Mouse (Mus musculus) MEL (cell line): ENCODE results near the gene Zfp511. TPM values are rescaled to one million over a fixed set of nuclear protein-coding genes. Genes with fewer than 3 reads are reported as not detected.

Source experiments
- DNase-seq: peaks from one replicate; pipeline ENCODE4 v3.0.0; 2011; ENCODE audit warnings: low read depth, low spot score
- H3K27ac ChIP-seq: 2 replicates; pipeline ENCODE4 v1.5.1; 2012; ENCODE audit warnings: low read depth, mild to moderate bottlenecking, control low read depth, low read length, moderate library complexity; ENCODE audit not compliant: control insufficient read depth
- H3K27me3 ChIP-seq, 2 experiments: fragments of 150-350 bp in 1 of 2; sonication (generic) in 1 of 2; 2 replicates each; pipeline ENCODE4 v1.6.1; 2012; ENCODE audit warnings: low read length in 2 of 2, mild to moderate bottlenecking in 2 of 2, improper control_type of control experiment in 1 of 2, moderate library complexity in 1 of 2; ENCODE audit not compliant: insufficient read depth in 2 of 2, control insufficient read depth in 1 of 2
- H3K36me3 ChIP-seq, 2 experiments: 2 replicates each; pipeline ENCODE4 v1.6.1; 2012 to 2014; ENCODE audit warnings: low read length in 2 of 2, improper control_type of control experiment in 1 of 2, inconsistent platforms in 1 of 2, mild to moderate bottlenecking in 1 of 2; ENCODE audit not compliant: insufficient read depth in 2 of 2, control insufficient read depth in 1 of 2
- H3K4me1 ChIP-seq, 2 experiments: fragments of 150-350 bp in 1 of 2; sonication (generic) in 1 of 2; 2 replicates each; pipeline ENCODE4 v1.6.1; 2012; ENCODE audit warnings: low read length in 2 of 2, improper control_type of control experiment in 1 of 2, mild to moderate bottlenecking in 1 of 2; ENCODE audit not compliant: insufficient read depth in 2 of 2, control insufficient read depth in 1 of 2
- H3K4me3 ChIP-seq, 2 experiments: fragments of 150-350 bp in 1 of 2; sonication (generic) in 1 of 2; 2 replicates each; pipeline ENCODE4 v1.5.1; 2012; ENCODE audit warnings: low read depth in 2 of 2, low read length in 2 of 2, mild to moderate bottlenecking in 2 of 2, moderate library complexity in 2 of 2, control low read depth in 1 of 2, improper control_type of control experiment in 1 of 2; ENCODE audit not compliant: control insufficient read depth in 1 of 2, insufficient read depth in 1 of 2
- H3K79me2 ChIP-seq: 2 replicates; pipeline ENCODE4 v1.6.1; 2012; ENCODE audit warnings: mild to moderate bottlenecking, low read length, moderate library complexity; ENCODE audit not compliant: control insufficient read depth, poor library complexity, insufficient read depth
- H3K9ac ChIP-seq: 2 replicates; pipeline ENCODE4 v1.6.1; 2012; ENCODE audit warnings: low read depth, mild to moderate bottlenecking, control low read depth, low read length, moderate library complexity; ENCODE audit not compliant: control insufficient read depth, poor library complexity, severe bottlenecking
- H3K9me3 ChIP-seq: fragments of 150-350 bp; sonication (generic); replicated peaks from 2 replicates; pipeline ENCODE4 v1.6.1; 2012; ENCODE audit warnings: mild to moderate bottlenecking, low read length, improper control_type of control experiment, moderate library complexity; ENCODE audit not compliant: insufficient read depth
- E2F4 ChIP-seq: IDR thresholded peaks from 2 replicates; pipeline ENCODE4 v1.6.1; 2011; ENCODE audit warnings: low read depth, low read length, improper control_type of control experiment, borderline replicate concordance
- SMC3 ChIP-seq: IDR thresholded peaks from 2 replicates; pipeline ENCODE4 v1.6.1; 2011; ENCODE audit warnings: low read depth, low read length, improper control_type of control experiment
- polyA plus RNA-seq, 2 experiments: library from polyadenylated mRNA; stranded (reverse) in 1 of 2; unstranded in 1 of 2; fragments of >175 nt in 1 of 2; fragments of >200 nt in 1 of 2; gene quantifications; 2 replicates each; pipeline versions ENCODE4 v1.2.1 to v1.2.4; 2012; ENCODE audit warnings: low replicate concordance in 2 of 2, low read depth in 1 of 2; ENCODE audit not compliant: insufficient read length in 2 of 2, insufficient read depth in 1 of 2, missing spikeins in 1 of 2
- total RNA-seq: library from RNA; depleted of rRNA; stranded (reverse); fragments of 300-350 nt; gene quantifications from 2 replicates; pipeline ENCODE4 v1.2.3, GENCODE M21; 2012; rRNA removed

The Zfp511 gene
- total and polyA plus RNA-seq, 3 experiments = 35.6 to 51.5 TPM; not detected in 1

- peak; percentile 25; the same call in 1 of the 2 replicates for TF ChIP-seq SMC3
- TF ChIP-seq E2F4 = no peak
- TF ChIP-seq, all 39 proteins: peak for 1
Measured at GRCm38 (mm10) chr7:140082242-140082678, 46.1 kb downstream of the Zfp511 start, which contains the start of gene Caly. Gene Caly (minus strand): TSS chr7:140082548.

More at GRCm38 (mm10) chr7:140082242-140082678, 46.1 kb downstream of the Zfp511 start, which contains the start of gene Caly:
- Histone ChIP-seq H3K4me3 (no peak within 1 kb of the TSS), H3K36me3 (peaks cover 0 to 3% of the 10 kb centered on the region in 2 experiments; a peak in 2 of 4 replicates), H3K27me3 (0 out of 4 replicates have a peak, but pooled peaks cover 0 to 1% of the 10 kb centered on the region in 2 experiments), H3K79me2 (no peaks in the 10 kb centered on the region), H3K4me1 (peaks cover 0 to 7% of the 10 kb centered on the region in 2 experiments; a peak in 2 of 4 replicates), H3K27ac (no peak within 1 kb of the TSS), H3K9me3 (no peaks in the 10 kb centered on the region), H3K9ac (no peak within 1 kb of the TSS)
- no peak for DNase-seq

Other genes starting within 250 kb of the Zfp511 start
- gene Adgra1, start 202.2 kb upstream of the Zfp511 start, total RNA-seq = not detected in 2 replicates
- not detected for gene Adgra1, start 202.2 kb upstream of the Zfp511 start, polyA plus RNA-seq
- 0.07 TPM in 1 of 2 replicates, not detected in the other for gene Kndc1, start 141.7 kb upstream of the Zfp511 start, total RNA-seq
- not detected for gene Kndc1, start 141.7 kb upstream of the Zfp511 start, polyA plus RNA-seq
- not detected in 2 replicates for gene Utf1, start 92.6 kb upstream of the Zfp511 start, total RNA-seq
- gene Utf1, start 92.6 kb upstream of the Zfp511 start, polyA plus RNA-seq = not detected
- not detected in 2 replicates for gene 6430531B16Rik, start 57.6 kb upstream of the Zfp511 start, total RNA-seq
- gene 6430531B16Rik, start 57.6 kb upstream of the Zfp511 start, polyA plus RNA-seq = under 1 TPM in 1 of 2 experiments, not detected in 1; 0.13 TPM
- 0.39 and 0.75 TPM in 2 replicates for gene Adam8, start 43.8 kb upstream of the Zfp511 start, total RNA-seq
- under 1 TPM in 1 of 2 experiments, not detected in 1; 0.50 TPM for gene Adam8, start 43.8 kb upstream of the Zfp511 start, polyA plus RNA-seq
- 27.0 and 27.1 TPM in 2 replicates for gene Tubgcp2, start 278 bp downstream of the Zfp511 start, total RNA-seq
- 10 to 100 TPM in 1 of 2 experiments, not detected in 1; 43.6 TPM for gene Tubgcp2, start 278 bp downstream of the Zfp511 start, polyA plus RNA-seq
- not detected in 2 replicates for gene Msx3, start 12.7 kb downstream of the Zfp511 start, total RNA-seq
- not detected for gene Msx3, start 12.7 kb downstream of the Zfp511 start, polyA plus RNA-seq
- not detected in 2 replicates for gene Caly, start 46.2 kb downstream of the Zfp511 start, total RNA-seq
- gene Caly, start 46.2 kb downstream of the Zfp511 start, polyA plus RNA-seq = under 1 TPM in 1 of 2 experiments, not detected in 1; 0.11 TPM
- not detected in 2 replicates for gene Prap1, start 57.0 kb downstream of the Zfp511 start, total RNA-seq
- gene Prap1, start 57.0 kb downstream of the Zfp511 start, polyA plus RNA-seq = not detected
- 0.36 and 1.1 TPM in 2 replicates for gene Fuom, start 66.0 kb downstream of the Zfp511 start, total RNA-seq
- 10 to 100 TPM in 1 of 2 experiments, not detected in 1; 10.9 TPM for gene Fuom, start 66.0 kb downstream of the Zfp511 start, polyA plus RNA-seq
- gene Paox, start 79.4 kb downstream of the Zfp511 start, total RNA-seq = 0.29 TPM in 1 of 2 replicates, not detected in the other
- gene Paox, start 79.4 kb downstream of the Zfp511 start, polyA plus RNA-seq = under 1 TPM in 1 of 2 experiments, not detected in 1; 0.25 TPM
- gene Echs1, start 80.1 kb downstream of the Zfp511 start, total RNA-seq = 22.8 and 30.3 TPM in 2 replicates
- 10 to 100 TPM in 1 of 2 experiments, not detected in 1; 47.7 TPM for gene Echs1, start 80.1 kb downstream of the Zfp511 start, polyA plus RNA-seq
- gene Mtg1, start 101.2 kb downstream of the Zfp511 start, total RNA-seq = 10.8 and 18.1 TPM in 2 replicates
- 10 to 100 TPM in 1 of 2 experiments, not detected in 1; 38.1 TPM for gene Mtg1, start 101.2 kb downstream of the Zfp511 start, polyA plus RNA-seq
- not detected in 2 replicates for gene Sprn, start 118.5 kb downstream of the Zfp511 start, total RNA-seq
- gene Sprn, start 118.5 kb downstream of the Zfp511 start, polyA plus RNA-seq = not detected
- not detected in 2 replicates for gene Olfr522, start 128.4 kb downstream of the Zfp511 start, total RNA-seq
- gene Olfr522, start 128.4 kb downstream of the Zfp511 start, polyA plus RNA-seq = not detected
- gene Olfr523, start 136.8 kb downstream of the Zfp511 start, total RNA-seq = not detected in 2 replicates
- not detected for gene Olfr523, start 136.8 kb downstream of the Zfp511 start, polyA plus RNA-seq
- gene Olfr524, start 169.6 kb downstream of the Zfp511 start, total RNA-seq = not detected in 2 replicates
- gene Olfr524, start 169.6 kb downstream of the Zfp511 start, polyA plus RNA-seq = not detected
- not detected in 2 replicates for gene Cd163l1, start 181.9 kb downstream of the Zfp511 start, total RNA-seq
- gene Cd163l1, start 181.9 kb downstream of the Zfp511 start, polyA plus RNA-seq = not detected
- not detected in 2 replicates for gene 5830411N06Rik, start 210.9 kb downstream of the Zfp511 start, total RNA-seq
- not detected for gene 5830411N06Rik, start 210.9 kb downstream of the Zfp511 start, polyA plus RNA-seq